ENCODE assay signal across 15 mouse cellular contexts in genomic region chr5:138769126-138769525, GRCm38 (mm10). TPM values are rescaled to one million over a fixed set of nuclear protein-coding genes. Genes with fewer than 3 reads are reported as not detected.
DNase-seq lines count a peak whose midpoint lies in the region.
"Had no signal": no experiment of that assay in that cellular context is flagged by ENCODE, and none has a peak within 500 bp of the region (broad histone marks: within the 10 kb centered on the region; RNA-seq: fewer than 3 reads in every experiment).

No protein-coding gene starts in this region.

- DNase-seq in kidney, postnatal 10 days = peak; percentile 68
- no peak for DNase-seq in kidney, postnatal 25 days
- peak; percentile 56 to 57 for DNase-seq in heart, postnatal 36 days
- DNase-seq in lung, postnatal 10 days = peak; percentile 70
- peak; percentile 41 for DNase-seq in testis, postnatal 14 days (ENCODE audit: low spot score)
- DNase-seq in adrenal gland, postnatal 14 days = no peak
- DNase-seq in ovary, postnatal 36 days (ENCODE audit: low spot score) = no peak
- DNase-seq: cerebellum, adult 18-20 months; kidney, adult 18-20 months; thymus, adult 18-20 months had no signal

- intact Hi-C loops in heart, postnatal 36 days (cut with DNase I) = no loop called here

RNA-seq across cellular contexts. Expression of gene Fam20c, which starts 14.8 kb away (rescaled TPM):
- 10 to 100 TPM; 10.3 to 12.5 TPM for total RNA-seq in heart, postnatal 36 days (2021)
- total RNA-seq in adrenal gland, postnatal 14 days (2021) = 13.9 and 15.1 TPM in 2 replicates

RNA-seq across cellular contexts. Expression of gene Gm5294, which starts 50.8 kb away (rescaled TPM):
- not detected for total RNA-seq in heart, postnatal 36 days (2021)
- not detected in 2 replicates for total RNA-seq in adrenal gland, postnatal 14 days (2021)
- total RNA-seq: adrenal gland, adult 18-20 months; common myeloid progenitor, adult 5-6 weeks; ES-E14; left cerebral cortex, adult 2 months; liver, adult 2 months had no signal

Comparison
In these comparisons a context has a peak if more than half of its experiments do, and no peak if none do; other contexts are left out.
1. DNase-seq: peak in kidney, postnatal 10 days (single experiment), heart, postnatal 36 days (2 of 2), lung, postnatal 10 days (single experiment) and testis, postnatal 14 days (single experiment); none in kidney, postnatal 25 days (0 of 2), adrenal gland, postnatal 14 days (single experiment) and ovary, postnatal 36 days (single experiment).